Mouse (Mus musculus) embryonic facial prominence, embryonic 11.5 days (tissue): Measurements from ENCODE around the gene Spop. TPM values are rescaled to one million over a fixed set of nuclear protein-coding genes. Genes with fewer than 3 reads are reported as not detected.
"Not testable (repeated sequence)": the region's sequence is repeated elsewhere in the genome, so short reads cannot be mapped to it uniquely, and the experiment has no call there.

Experiments used
- ATAC-seq: fragments of 200-750 bp; cut with Nextera tagmentation; replicated peaks from 2 replicates; pipeline ENCODE4 v1.8.0; 2017; ENCODE audit warnings: low read depth; ENCODE audit not compliant: insufficient number of reproducible peaks, low FRiP score, low TSS enrichment
- DNase-seq: peaks from one replicate; pipeline ENCODE4 v3.0.0-alpha.2; 2015; ENCODE audit warnings: low spot score
- H3K27ac ChIP-seq: fragments of 300-500 bp; sonication (generic); replicated peaks from 2 replicates; pipeline ENCODE4 v1.5.1; 2014; ENCODE audit warnings: mild to moderate bottlenecking, low read depth, low read length, control low read depth
- H3K27me3 ChIP-seq: fragments of 300-500 bp; sonication (generic); 2 replicates; pipeline ENCODE4 v1.6.1; 2014; ENCODE audit warnings: mild to moderate bottlenecking, low read length, moderate library complexity, mixed read lengths; ENCODE audit not compliant: control insufficient read depth, insufficient read depth
- H3K36me3 ChIP-seq: fragments of 300-500 bp; sonication (generic); replicated peaks from 2 replicates; pipeline ENCODE4 v1.6.1; 2014; ENCODE audit warnings: low read depth, mild to moderate bottlenecking, low read length, moderate library complexity, mixed read lengths; ENCODE audit not compliant: control insufficient read depth, insufficient read depth
- H3K4me1 ChIP-seq: fragments of 300-500 bp; sonication (generic); 2 replicates; pipeline ENCODE4 v1.6.1; 2014; ENCODE audit warnings: low read length, mixed read lengths; ENCODE audit not compliant: control insufficient read depth, insufficient read depth
- H3K4me2 ChIP-seq: fragments of 300-500 bp; sonication (generic); 2 replicates; pipeline ENCODE4 v1.6.1; 2014; ENCODE audit warnings: low read depth, mild to moderate bottlenecking, control low read depth, low read length, moderate library complexity
- H3K4me3 ChIP-seq: fragments of 300-500 bp; sonication (generic); 2 replicates; pipeline ENCODE4 v1.5.1; 2014; ENCODE audit warnings: low read depth, low read length, control low read depth
- H3K9ac ChIP-seq: fragments of 300-500 bp; sonication (generic); replicated peaks from 2 replicates; pipeline ENCODE4 v1.6.1; 2014; ENCODE audit warnings: mild to moderate bottlenecking, control low read depth, low read length
- H3K9me3 ChIP-seq: fragments of 300-500 bp; sonication (generic); replicated peaks from 2 replicates; pipeline ENCODE4 v1.6.1; 2016; ENCODE audit warnings: mild to moderate bottlenecking, low read length, inconsistent platforms, mixed read lengths; ENCODE audit not compliant: control insufficient read depth
- WGBS: fragments of 180-500 bp; shearing (Covaris S2); extraction: QIAGEN DNeasy Blood & Tissue Kit; methylation state at CpG from one replicate; pipeline ENCODE4 v1.1.7; 2014; 5-methylcytosine and 5-hydroxymethylcytosine counted together
- polyA plus RNA-seq: library from polyadenylated mRNA; unstranded; fragments of >200 nt; fragmentation: Nextera tagmentation; extraction: Ambion mirVana; gene quantifications from 2 replicates; pipeline ENCODE4 v1.2.1, GENCODE M21; 2014

Gene Spop
- polyA plus RNA-seq, 1 experiment from 2014 or later, result 95.3 TPM

DNA sequence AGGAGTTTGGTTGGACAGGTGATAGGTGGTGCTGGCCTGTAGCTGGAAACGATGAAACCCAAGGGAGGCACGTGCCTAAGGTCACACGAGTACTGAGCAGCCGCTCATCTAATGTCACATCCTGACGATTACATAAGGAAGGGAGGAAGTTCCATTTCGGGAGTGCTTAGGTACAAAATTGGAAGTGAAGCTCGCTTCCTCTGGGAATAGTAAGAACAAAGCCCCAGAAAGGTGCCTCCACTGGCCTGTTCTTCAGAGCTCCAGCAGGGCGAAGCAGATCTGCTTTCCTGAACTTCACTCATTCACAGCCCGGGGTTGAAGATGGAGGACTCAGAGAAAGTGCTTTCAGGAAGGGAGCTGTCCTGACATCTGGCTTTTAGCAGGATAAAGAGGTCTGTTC lies 80.1 kb downstream of the Spop start:
- no peak for ATAC-seq
- Histone ChIP-seq H3K4me2 (no peak overlapping the region), H3K9ac (no peak overlapping the region), H3K27ac (no peak overlapping the region), H3K36me3 (no peaks in the 10 kb centered on the region; the same call in none of the 2 replicates), H3K27me3 (no peaks in the 10 kb centered on the region), H3K4me3 (no peak overlapping the region), H3K4me1 (no peaks in the 10 kb centered on the region), H3K9me3 (no peaks in the 10 kb centered on the region)
- WGBS, result 78% methylated on average over 9 of the region's 9 CpGs
- DNase-seq, result no peak

DNA sequence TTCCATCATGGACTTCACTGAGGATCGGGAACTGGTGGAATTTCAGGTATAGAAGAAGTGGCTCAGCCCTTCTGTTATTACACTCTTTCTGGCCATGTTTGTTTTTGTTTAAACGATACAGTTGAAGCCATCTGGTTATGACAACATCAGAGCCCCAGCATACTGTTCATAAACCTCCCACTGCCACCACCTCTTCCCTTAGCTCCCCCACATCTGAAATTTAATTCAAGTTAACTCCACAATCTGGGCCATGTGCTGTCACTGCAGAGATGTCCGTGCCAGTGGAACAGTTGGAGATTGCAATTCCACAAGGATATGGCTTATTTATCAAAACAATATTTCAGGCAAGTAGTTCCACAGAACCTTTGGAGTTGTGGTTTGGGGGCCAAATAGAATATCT lies 80.5 kb downstream of the Spop start:
- 79% methylated on average over 3 of the region's 3 CpGs for WGBS
- H3K9ac ChIP-seq, result no peak overlapping the region

DNA sequence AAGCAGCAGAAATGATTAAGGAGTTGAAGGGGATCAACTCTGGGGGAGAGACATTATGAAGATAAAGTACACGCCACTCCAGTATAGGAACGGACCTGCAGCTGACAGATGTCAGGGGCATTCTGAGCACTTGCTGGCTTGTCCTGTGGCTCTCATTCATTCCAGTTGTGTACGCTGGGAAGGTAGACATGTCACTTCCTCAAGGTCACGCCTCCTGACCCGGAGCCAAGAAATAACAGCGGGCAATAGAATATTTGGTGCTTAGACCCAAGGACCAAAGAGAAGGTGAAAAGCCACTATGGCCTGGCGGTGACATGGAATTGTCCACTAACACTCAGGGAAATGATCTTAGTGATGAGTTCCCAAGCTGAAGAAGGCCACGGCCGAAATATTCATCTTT lies 82.0 kb downstream of the Spop start:
- Histone ChIP-seq H3K27ac (no peak overlapping the region), H3K36me3 (no peaks in the 10 kb centered on the region; the same call in none of the 2 replicates), H3K4me3 (no peak overlapping the region), H3K9ac (no peak overlapping the region), H3K4me1 (no peaks in the 10 kb centered on the region), H3K4me2 (no peak overlapping the region), H3K27me3 (no peaks in the 10 kb centered on the region), H3K9me3 (no peaks in the 10 kb centered on the region)
- 85% methylated on average over 9 of the region's 9 CpGs for WGBS
- DNase-seq (no peak), ATAC-seq (no peak)

More for the DNA sequence above, 80.5 kb downstream of the Spop start:
- no peak overlapping the region for H3K4me3 ChIP-seq
- DNase-seq (no peak), ATAC-seq (no peak)
- H3K9me3 ChIP-seq, result no peaks in the 10 kb centered on the region
- H3K4me1 ChIP-seq, result no peaks in the 10 kb centered on the region
- H3K27me3 ChIP-seq, result no peaks in the 10 kb centered on the region
- no peaks in the 10 kb centered on the region; the same call in none of the 2 replicates for H3K36me3 ChIP-seq
- H3K27ac ChIP-seq, result no peak overlapping the region
- H3K4me2 ChIP-seq, result no peak overlapping the region

DNA sequence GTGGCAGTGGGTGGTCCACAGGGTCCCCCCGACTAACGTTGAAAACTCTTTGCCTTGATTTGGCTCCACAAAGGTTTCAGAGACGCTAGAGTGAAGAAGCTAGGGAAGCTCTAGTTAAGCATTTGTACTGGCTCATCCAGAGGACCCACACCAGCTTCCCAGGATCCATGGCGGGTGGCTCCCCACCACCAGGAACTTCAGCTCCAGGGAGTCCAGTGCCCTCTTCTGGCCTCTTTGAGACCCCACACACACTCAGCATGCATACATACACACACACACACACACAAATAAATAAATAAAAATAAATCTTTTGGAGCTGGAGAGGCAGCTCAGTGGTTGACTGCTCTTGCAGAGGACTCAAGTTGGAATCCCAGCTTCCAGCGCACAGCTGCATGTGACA lies 84.0 kb downstream of the Spop start:
- no peak overlapping the region for H3K27ac ChIP-seq

DNA sequence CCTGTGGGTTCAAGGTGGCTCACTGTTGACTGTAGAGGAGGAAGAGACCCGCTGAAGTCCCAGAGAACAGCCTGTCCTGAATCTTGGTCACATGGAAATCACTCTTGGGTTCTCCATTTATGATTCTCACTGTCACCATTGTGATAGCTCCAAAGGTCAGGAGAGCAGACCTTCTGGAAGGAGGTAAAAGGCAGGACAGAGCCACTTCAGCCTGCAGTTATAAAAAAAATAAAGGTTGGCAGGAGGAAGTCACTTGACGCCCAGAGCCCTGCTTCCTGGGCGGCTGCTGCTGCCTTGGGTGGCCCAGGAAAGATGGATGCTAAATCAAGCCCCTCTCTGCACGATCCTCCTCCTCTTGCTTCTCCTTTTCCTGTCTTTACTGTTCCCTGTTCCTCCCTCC lies 86.5 kb downstream of the Spop start:
- ATAC-seq, result no peak

More for the DNA sequence above, 84.0 kb downstream of the Spop start:
- Histone ChIP-seq H3K9ac (no peak overlapping the region), H3K4me2 (no peak overlapping the region), H3K4me1 (no peaks in the 10 kb centered on the region), H3K4me3 (no peak overlapping the region), H3K9me3 (no peaks in the 10 kb centered on the region), H3K36me3 (no peaks in the 10 kb centered on the region), H3K27me3 (no peaks in the 10 kb centered on the region)
- WGBS, result 90% methylated on average over 5 of the region's 5 CpGs
- DNase-seq, result no peak
- no peak for ATAC-seq

DNA sequence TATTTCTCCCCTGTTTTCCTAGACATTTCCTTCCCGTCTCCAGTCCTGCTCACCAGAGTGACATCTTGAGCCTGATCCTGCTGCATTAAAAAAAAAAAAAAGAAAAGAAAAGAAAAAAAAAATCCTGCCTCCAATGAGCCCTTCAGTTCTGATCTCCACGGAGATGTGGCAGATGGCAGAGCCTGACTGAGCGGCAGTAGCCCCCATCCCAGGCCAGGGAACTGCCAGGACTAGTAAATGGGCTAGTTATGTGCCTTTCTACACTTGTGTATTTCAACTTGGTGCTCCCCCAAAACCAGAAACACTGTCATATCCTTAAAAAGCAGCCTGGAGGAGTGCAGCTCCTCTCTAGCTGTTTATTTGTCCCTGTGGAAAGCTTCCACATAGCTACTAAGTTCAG lies 87.0 kb downstream of the Spop start:
- ATAC-seq, result no peak
- WGBS, result 52% methylated on average over 3 of the region's 3 CpGs

More for the DNA sequence above, 86.5 kb downstream of the Spop start:
- Histone ChIP-seq H3K27me3 (no peaks in the 10 kb centered on the region), H3K4me2 (no peak overlapping the region), H3K4me1 (no peaks in the 10 kb centered on the region), H3K4me3 (no peak overlapping the region), H3K27ac (no peak overlapping the region), H3K36me3 (no peaks in the 10 kb centered on the region), H3K9me3 (no peaks in the 10 kb centered on the region), H3K9ac (no peak overlapping the region)
- no peak for DNase-seq
- WGBS, result 60% methylated on average over 4 of the region's 4 CpGs

DNA sequence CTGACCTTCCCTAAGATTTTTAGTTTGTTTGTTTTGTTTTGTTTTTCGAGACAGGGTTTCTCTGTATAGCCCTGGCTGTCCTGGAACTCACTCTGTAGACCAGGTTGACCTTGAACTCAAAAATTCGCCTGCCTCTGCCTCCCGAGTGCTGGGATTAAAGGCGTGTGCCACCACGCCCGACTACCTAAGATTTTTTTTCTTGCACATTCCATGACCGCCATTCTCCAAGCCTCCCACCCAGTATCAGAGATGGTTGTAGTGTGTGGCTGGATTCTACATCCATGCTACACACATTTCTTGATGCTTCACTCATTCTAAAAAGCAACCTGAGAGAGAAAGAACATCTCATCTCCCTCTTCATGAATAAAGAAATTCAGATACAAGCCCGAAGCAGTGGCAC lies 87.9 kb downstream of the Spop start:
- ATAC-seq, H3K4me1 ChIP-seq, H3K9me3 ChIP-seq, H3K36me3 ChIP-seq, DNase-seq, H3K9ac ChIP-seq, H3K4me2 ChIP-seq, H3K27me3 ChIP-seq, H3K4me3 ChIP-seq, H3K27ac ChIP-seq: not testable (repeated sequence)
- WGBS, result 89% methylated on average over 8 of the region's 8 CpGs

More for the DNA sequence above, 87.0 kb downstream of the Spop start:
- Histone ChIP-seq H3K9me3 (no peaks in the 10 kb centered on the region), H3K27me3 (no peaks in the 10 kb centered on the region), H3K9ac (no peak overlapping the region), H3K4me1 (no peaks in the 10 kb centered on the region), H3K4me3 (no peak overlapping the region), H3K4me2 (no peak overlapping the region), H3K36me3 (no peaks in the 10 kb centered on the region), H3K27ac (no peak overlapping the region)
- DNase-seq, result no peak

DNA sequence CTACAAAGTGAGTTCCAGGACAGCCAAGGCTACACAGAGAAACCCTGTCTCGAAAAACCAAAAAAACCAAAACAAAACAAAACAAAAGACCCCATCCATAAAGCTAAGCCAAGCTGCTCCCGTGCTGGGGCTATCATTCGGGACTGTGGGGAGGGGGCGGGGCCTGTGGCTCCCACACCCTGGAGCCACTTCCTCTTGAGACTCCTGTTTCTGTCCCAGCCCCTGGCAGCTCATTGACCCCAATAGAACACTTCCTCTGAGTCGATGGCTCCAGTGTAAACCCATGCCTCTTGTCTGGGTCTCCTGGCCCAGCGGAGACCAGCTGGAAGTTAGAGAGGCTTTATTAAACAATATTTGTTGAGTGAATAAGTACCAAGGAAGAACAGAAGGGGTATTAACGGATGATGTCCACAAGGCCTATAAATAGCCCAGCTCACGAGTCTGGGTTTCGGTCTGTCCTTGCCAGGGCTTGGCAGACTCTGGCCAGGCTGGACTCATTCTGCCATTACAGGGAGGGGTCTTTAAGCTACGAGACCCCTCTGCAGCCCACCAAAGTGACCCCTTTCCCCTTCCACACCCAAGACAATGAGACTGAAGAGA lies 89.8 kb downstream of the Spop start:
- no peak overlapping the region for H3K4me2 ChIP-seq
- 59% methylated on average over 10 of the region's 10 CpGs for WGBS
- ATAC-seq, result no peak

More for the DNA sequence above, 89.8 kb downstream of the Spop start:
- Histone ChIP-seq H3K4me3 (no peak overlapping the region), H3K9ac (no peak overlapping the region), H3K27me3 (no peaks in the 10 kb centered on the region), H3K36me3 (no peaks in the 10 kb centered on the region), H3K27ac (no peak overlapping the region), H3K9me3 (no peaks in the 10 kb centered on the region), H3K4me1 (no peaks in the 10 kb centered on the region)
- no peak for DNase-seq
